Mouse (Mus musculus): Measurements from ENCODE around the gene Dppa1. TPM values are rescaled to one million over a fixed set of nuclear protein-coding genes. Genes with fewer than 3 reads are reported as not detected.

The Dppa1 gene
- under 1 TPM; 0.12 to 0.28 TPM for polyA plus RNA-seq (2017; shearing (Covaris generic))

DNA sequence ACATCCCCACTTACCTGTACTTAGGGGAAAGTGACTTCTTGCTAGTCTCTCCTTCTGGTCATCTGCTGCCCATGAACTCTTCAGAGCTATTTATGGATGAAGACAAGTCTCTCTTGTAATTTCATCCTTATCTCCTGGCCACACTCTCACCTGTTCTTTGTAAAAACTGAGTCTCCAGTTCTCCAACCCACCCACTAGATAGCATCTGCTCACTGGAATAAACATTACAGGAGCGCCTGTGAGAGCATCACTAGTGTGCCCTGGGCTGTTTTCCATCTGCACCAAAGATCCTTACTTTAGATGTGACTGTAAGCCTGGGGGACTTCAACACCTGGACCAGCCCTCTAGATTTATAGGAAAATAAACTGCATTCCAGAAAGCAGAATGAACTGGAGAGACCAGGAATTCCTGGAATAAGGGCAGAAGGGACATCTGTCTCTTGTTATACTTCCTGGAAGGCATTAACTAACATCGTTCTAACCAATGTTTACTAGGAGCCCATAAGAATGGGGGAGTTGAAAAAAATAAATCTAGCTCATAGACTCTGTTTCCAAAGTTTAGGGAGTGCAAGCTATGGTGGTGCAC lies at the start of gene Dppa1:
Dppa1 (minus strand) TSS at position 51 of the 585 bp plus-strand sequence.

DNA sequence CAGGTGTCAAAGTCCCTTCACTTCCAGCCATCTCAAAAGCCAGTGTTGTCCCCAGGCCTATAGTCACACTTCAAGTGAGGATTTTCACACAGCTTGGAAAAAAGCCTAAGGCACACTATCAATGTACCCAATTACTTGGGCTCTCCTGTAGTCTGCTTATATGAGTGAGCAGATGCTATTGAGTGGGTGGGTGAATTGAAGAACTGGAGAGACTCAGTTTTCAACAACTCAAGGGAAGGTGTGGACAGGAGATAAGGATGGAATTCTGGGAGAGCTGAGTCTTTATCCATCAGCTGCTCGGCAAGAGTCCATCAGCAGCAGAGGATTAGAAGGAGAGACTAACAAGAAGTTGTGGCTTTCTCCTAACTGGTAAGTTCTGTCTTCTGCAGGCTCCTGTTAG lies 57.7 kb downstream of the Dppa1 start, which contains the start of gene BC053393:
BC053393 (plus strand) TSS at position 210 of the 400 bp plus-strand sequence.

Other genes starting within 250 kb of the Dppa1 start
- 100 to 1,000 TPM; 187 to 364 TPM for gene Itk, start 239.7 kb downstream of the Dppa1 start, polyA plus RNA-seq (2017; shearing (Covaris generic))
- under 1 TPM; 0.07 to 0.89 TPM for gene Fam71b, start 232.7 kb downstream of the Dppa1 start, polyA plus RNA-seq (2017; shearing (Covaris generic))
- 10 to 100 TPM; 49.2 to 67.4 TPM for gene Med7, start 192.3 kb downstream of the Dppa1 start, polyA plus RNA-seq (2017; shearing (Covaris generic))
- gene Havcr2, start 174.3 kb downstream of the Dppa1 start, polyA plus RNA-seq (2017; shearing (Covaris generic)): 1 to 10 TPM; 1.5 to 5.4 TPM
- under 1 TPM in 1 of 2 experiments, not detected in 1; 0.62 TPM for gene Gm12169, start 105.0 kb downstream of the Dppa1 start, polyA plus RNA-seq (2017; shearing (Covaris generic))
- not detected for gene BC053393, start 57.7 kb downstream of the Dppa1 start, polyA plus RNA-seq (2017; shearing (Covaris generic))
- under 1 TPM in 1 of 2 experiments, not detected in 1; 0.76 TPM for gene Timd2, start 77.8 kb upstream of the Dppa1 start, polyA plus RNA-seq (2017; shearing (Covaris generic))
- not detected for gene Havcr1, start 105.8 kb upstream of the Dppa1 start, polyA plus RNA-seq (2017; shearing (Covaris generic))
- gene Timd4, start 181.5 kb upstream of the Dppa1 start, polyA plus RNA-seq (2017; shearing (Covaris generic)): under 1 TPM; 0.28 to 0.51 TPM